Mouse (Mus musculus): Measurements from ENCODE around the gene Mrgprd. TPM values are rescaled to one million over a fixed set of nuclear protein-coding genes. Genes with fewer than 3 reads are reported as not detected.

Mrgprd gene
- total RNA-seq, 4 experiments from 2014 or later: not detected

Other genes with a start within 250 kb of the Mrgprd start
- not detected for gene 1810010D01Rik, start 106.7 kb upstream of the Mrgprd start, total RNA-seq (2022)
- gene Tpcn2, start 30.8 kb upstream of the Mrgprd start, total RNA-seq (2022): 1 to 10 TPM in 2 of 4 experiments, under 1 TPM in 2; 0.70 to 1.4 (median 0.90) TPM
- 1 to 10 TPM in 3 of 4 experiments, under 1 TPM in 1; 0.94 to 1.5 (median 1.2) TPM for gene Mrgprf, start 14.0 kb upstream of the Mrgprd start, total RNA-seq (2022)

All from gastrocnemius, adult 8-10 months (tissue).